Mouse (Mus musculus) thymus, postnatal 14 days (tissue): ENCODE measurements around the gene Fsd2.

ENCODE experiments used
- DNase-seq: peaks from one replicate; pipeline ENCODE4 v3.0.0; 2021

Fsd2 gene

GRCm38 (mm10) chr7:81571108-81571940, 4.6 kb upstream of the Fsd2 start, which contains the start of gene Whamm:
Gene Whamm, plus strand, starts transcription at chr7:81571266.
- peak; percentile 94 for DNase-seq

GRCm38 (mm10) chr7:81570752-81571107, 4.0 kb upstream of the Fsd2 start:
- no peak for DNase-seq

DNA sequence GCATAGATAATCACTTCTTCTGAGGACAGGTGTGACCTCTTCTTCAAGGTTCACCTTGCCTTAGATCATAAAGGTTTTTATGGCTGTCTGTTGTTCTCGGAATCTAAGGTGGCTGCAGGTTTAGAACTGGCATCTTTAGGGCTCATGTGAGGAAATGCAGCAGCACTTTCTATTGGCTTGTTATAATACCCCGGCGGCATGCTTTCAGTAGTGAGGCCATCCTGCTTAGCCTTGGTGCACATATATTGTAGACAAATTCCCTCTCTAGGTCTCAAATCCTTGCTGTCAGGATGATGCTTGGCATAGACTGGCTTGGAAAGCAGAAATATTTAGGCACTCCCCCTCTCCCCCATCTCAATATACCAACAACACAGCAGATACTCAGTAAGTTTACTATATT, 3.5 kb upstream of the Fsd2 start:
- DNase-seq = no peak

DNA sequence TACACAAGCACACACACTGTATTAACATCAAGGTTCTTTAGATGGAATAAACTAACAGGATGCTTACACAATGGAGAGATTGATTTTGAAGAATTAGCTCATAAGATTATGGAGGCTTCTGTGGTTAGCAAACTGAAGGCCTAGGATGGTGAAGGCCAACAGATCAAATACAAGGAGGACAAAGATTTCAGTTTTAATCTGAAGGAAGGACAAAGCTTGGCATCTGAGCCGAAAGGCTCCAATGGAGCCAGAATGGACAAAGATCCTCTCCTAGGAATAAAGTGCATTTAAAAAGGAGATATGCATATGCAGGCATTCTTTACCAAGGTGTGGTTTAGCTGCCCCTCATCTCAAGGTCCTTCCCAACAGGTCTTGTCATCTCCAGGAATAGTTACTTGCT, 3.1 kb upstream of the Fsd2 start:
- no peak for DNase-seq

- no peak for DNase-seq
These were observed 652 bp upstream of the Fsd2 start for GRCm38 (mm10) chr7:81567396-81567795.

GRCm38 (mm10) chr7:81566332-81566731, 412 bp downstream of the Fsd2 start:
- DNase-seq = no peak

GRCm38 (mm10) chr7:81565381-81566055, 1.2 kb downstream of the Fsd2 start:
- no peak for DNase-seq

DNA sequence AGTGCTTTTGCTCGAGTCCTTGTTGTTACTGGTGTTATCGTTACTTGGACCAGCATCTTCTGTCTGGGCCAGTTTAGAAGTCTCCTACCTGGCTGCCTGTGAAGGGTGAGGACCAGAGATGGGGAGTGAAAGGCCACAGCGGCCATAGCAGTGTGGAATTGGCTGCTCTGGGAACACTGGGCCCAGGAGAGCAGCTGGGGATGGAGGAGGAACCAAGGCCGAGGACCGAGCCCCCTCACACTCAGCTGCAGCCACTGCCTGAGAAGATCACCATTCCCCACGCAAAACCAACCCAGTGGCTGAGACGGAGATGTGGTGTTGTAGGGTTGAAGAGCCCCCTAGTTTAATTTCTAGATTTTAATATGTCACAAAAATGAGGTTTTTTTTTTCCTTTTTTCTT, 2.0 kb downstream of the Fsd2 start:
- DNase-seq = no peak

DNA sequence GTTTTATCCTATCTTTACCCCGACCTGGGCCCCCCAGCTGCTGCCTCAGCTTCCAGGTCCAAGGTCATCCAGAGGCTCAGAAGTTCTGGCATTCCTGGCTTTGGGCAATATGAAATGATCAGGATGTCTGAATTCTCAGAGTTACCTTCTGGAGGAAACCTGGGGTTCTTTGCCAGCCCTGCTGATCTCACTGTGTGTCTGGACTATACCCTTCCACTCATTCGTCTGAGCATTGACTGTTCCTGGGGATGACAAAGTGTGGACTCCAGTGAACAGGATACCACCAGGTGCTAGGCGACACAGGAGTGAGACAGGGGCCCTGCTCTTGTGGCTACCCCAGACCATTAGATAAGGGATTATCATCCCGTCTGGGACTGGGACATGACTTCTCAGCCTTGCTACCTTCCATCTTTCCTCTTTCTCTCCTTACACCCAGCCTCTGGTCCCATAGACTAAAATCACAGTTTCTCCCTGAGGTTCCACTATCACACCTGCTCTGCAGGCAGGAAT, 3.2 kb downstream of the Fsd2 start:
- no peak for DNase-seq

DNA sequence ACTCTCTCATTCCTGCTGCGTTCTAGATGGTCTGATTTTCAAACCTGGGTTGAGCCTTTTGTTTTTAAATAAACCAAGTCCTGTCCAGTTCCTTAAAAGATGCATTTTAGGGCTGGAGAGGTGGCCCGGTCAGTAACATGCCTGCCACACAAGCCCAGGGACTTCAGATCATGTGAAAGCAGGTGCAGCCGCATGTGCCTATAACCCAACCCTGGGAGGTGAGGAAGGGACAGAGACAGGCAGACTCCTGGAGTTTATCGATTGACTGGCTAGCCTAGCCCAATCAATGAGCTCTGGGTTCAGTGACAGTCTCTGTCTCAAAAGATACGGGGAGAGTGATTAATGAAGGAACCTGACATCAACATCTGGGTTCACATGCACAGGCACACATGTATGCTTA, 5.5 kb downstream of the Fsd2 start:
- no peak for DNase-seq

DNA sequence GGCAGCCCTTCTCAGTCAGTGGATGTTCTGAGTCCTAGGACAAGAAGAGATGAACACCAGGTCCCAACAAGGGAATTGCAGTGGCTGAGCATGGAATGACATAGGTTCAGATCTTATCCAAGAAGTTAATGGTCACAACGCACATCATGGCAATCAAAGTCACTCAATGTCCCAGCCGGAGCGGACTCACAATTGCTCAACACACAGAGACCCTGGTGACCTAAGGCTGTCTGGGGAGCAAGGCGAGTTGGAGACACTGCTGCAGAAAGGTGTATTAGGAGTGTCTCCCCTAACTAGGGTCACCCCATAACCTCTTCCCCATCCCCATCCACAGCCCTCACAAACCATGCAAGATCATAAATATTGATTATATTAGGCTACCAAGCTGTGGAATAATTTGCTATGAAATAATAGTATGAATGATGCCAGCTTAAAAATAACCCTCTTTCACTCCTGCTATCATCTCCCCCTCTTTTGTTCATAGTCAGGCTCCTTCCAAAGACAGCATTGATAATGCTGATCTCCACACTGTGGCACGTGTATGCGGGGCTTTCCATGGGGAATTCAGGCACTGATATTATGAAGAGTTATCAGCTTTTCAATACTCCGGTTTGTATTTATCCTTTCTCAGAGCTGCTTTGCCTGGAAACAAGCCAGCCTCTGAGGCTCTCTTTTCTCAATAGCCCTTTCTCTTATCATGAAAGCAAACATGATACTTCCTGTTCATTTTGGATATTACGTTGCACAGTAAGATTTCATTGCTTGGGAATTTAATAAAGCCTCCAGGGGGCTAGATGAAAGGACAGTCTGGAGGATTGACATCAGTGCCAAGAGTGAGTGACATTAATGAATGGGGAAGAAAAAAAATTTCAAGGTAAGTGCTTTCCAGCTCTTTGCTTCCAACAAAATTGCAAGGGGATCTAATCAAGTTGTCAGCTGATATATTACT, 6.4 kb downstream of the Fsd2 start:
- no peak for DNase-seq

- DNase-seq = no peak
These were observed 7.3 kb downstream of the Fsd2 start for GRCm38 (mm10) chr7:81559231-81559980.

DNA sequence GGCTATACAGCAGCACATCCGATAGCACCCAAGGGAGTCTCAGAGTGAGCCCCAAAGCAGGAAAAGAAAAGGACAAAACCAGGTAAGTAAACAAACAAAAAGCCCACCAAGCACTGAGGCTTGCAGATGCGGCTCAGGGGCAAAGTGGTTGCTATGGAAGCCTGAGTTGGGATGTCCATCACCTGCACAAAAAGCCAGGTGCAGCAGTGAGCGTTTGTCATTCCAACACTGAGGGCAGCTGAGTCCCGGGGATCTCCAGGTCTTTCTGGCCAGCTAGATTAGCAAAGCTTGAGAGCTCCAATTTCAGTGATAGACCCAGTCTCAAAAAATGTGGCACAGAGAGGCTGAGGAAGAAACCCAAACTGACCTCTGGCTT, 8.8 kb downstream of the Fsd2 start:
- no peak for DNase-seq

DNA sequence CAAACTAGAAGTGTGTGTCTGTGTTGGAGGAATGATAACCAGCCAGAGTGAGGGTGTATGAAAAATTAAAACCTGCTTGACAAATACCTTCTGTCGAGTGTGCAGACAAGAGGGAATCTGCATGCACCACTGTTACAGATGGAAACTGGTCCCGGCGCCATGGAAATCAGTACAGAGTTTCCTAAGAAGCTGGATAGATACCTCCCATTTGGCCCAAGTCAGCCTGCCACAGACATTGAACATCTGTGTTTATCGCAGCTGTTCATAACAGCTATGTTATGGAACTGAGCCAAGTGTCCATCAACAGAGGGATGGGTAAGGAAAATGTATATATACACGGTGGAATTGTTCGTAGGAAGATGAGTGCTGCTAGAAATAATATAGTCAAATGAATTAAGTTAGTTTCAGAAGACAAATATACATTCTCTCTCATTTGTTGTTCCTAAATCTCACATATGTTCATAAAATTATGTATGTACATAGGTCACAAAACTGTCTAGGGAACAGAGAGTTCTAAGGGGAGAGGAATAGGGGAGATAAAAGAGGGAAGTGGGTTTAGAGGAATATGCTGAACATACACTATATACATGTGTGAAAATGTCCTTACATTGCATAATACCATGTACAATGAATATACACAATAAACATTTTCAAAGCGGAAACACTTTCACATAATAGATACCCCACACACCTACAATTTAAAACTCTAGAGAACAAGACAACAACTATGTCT, 9.3 kb downstream of the Fsd2 start:
- no peak for DNase-seq

DNA sequence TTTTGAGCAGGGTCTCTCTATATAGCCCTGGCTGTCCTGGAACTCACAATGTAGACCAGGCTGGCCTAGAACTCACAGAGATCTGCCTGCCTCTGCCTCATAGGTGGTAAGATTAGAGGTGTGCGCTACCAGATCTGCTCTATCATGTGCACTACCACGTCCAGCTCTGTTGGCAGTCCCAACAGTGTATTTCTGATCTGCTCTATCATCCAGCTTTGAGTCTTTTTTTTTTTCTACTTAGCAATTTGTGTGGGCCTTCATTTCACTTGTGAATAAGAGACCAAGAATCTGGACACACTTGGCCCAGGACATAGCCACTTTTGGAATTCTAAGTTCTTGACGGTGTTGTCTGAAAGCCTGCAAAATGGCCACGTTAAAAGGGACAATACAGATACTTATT, 9.9 kb downstream of the Fsd2 start:
- DNase-seq = no peak

DNA sequence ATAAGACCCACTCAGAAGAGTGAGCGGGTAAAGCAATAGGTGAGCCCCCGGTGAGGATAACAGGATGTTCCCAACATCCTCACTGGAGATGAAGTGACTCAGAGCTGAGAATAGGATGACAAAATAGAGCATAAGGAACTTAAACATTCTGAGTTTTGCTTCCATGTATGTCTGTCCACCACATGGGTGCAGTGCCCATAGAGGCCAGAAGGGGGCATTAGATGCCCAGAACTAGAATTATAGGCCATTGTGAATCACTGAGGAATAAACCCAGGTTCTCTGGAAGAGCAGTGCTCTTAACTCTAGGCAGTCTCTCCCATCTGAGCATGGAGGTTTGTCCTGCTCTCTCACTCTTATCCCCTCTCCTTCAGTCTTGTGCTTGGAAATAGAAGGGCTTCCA, 12.4 kb downstream of the Fsd2 start:
- DNase-seq = peak; percentile 48

- no peak for DNase-seq
These were observed 13.2 kb downstream of the Fsd2 start for GRCm38 (mm10) chr7:81553589-81553988.

DNA sequence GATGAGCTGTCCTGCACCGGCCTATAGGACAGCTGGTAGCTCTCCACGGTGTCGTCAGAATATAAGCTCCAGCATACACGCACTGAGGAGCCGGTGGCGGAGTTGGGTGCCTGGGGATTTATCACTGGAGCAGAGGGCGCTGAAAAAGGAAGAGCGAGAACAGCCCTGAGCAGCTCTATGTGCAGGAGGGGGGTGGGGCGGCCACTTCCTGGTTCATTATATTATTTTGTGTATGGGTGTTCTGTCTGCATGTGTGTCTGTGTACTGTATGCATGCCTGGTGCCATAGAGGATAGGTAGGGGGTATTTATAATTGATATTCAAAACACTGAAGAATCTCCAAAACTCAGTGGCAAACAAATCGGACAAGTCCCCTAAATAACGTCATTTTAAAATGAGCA, 17.9 kb downstream of the Fsd2 start:
- DNase-seq = peak; percentile 25

GRCm38 (mm10) chr7:81542934-81543333, 23.8 kb downstream of the Fsd2 start:
- no peak for DNase-seq

GRCm38 (mm10) chr7:81541924-81542524, 24.7 kb downstream of the Fsd2 start:
- DNase-seq = no peak

GRCm38 (mm10) chr7:81540999-81541398, 25.7 kb downstream of the Fsd2 start:
- no peak for DNase-seq
